Mouse (Mus musculus) lung, embryonic 16.5 days (tissue): Measurements from ENCODE around the gene Paqr4. TPM values are rescaled to one million over a fixed set of nuclear protein-coding genes. Genes with fewer than 3 reads are reported as not detected.

ENCODE experiments used
- ATAC-seq: fragments of 200-750 bp; cut with Nextera tagmentation; 2 replicates; pipeline ENCODE4 v1.8.0; 2017; ENCODE audit warnings: low read depth, mild to moderate bottlenecking, moderate library complexity
- H3K27ac ChIP-seq: fragments of 300-500 bp; sonication (generic); 2 replicates; pipeline ENCODE4 v1.5.1; 2014; ENCODE audit warnings: mild to moderate bottlenecking, control low read depth, low read length
- H3K27me3 ChIP-seq: fragments of 300-500 bp; sonication (generic); 2 replicates; pipeline ENCODE4 v1.6.1; 2014; ENCODE audit warnings: low read depth, low read length, mixed read lengths; ENCODE audit not compliant: control insufficient read depth, insufficient read depth
- H3K36me3 ChIP-seq: fragments of 300-500 bp; sonication (generic); 2 replicates; pipeline ENCODE4 v1.6.1; 2014; ENCODE audit warnings: low read length; ENCODE audit not compliant: control insufficient read depth, insufficient read depth
- H3K4me1 ChIP-seq: fragments of 300-500 bp; sonication (generic); replicated peaks from 2 replicates; pipeline ENCODE4 v1.6.1; 2014; ENCODE audit warnings: low read length, mixed read lengths; ENCODE audit not compliant: control insufficient read depth, insufficient read depth
- H3K4me2 ChIP-seq: fragments of 300-500 bp; sonication (generic); 2 replicates; pipeline ENCODE4 v1.6.1; 2014; ENCODE audit warnings: low read depth, low read length, control low read depth
- H3K4me3 ChIP-seq: fragments of 300-500 bp; sonication (generic); 2 replicates; pipeline ENCODE4 v1.5.1; 2014; ENCODE audit warnings: mild to moderate bottlenecking, low read length, control low read depth
- H3K9ac ChIP-seq: fragments of 300-500 bp; sonication (generic); 2 replicates; pipeline ENCODE4 v1.6.1; 2014; ENCODE audit warnings: low read length, control low read depth
- H3K9me3 ChIP-seq: fragments of 300-500 bp; sonication (generic); 2 replicates; pipeline ENCODE4 v1.6.1; 2016; ENCODE audit warnings: low read length; ENCODE audit not compliant: control insufficient read depth
- WGBS: fragments of 180-500 bp; shearing (Covaris S2); extraction: QIAGEN DNeasy Blood & Tissue Kit; methylation state at CpG from one replicate; pipeline ENCODE4 v1.1.7; 2014; 5-methylcytosine and 5-hydroxymethylcytosine counted together
- polyA plus RNA-seq: library from polyadenylated mRNA; unstranded; fragments of >200 nt; fragmentation: Nextera tagmentation; extraction: Ambion mirVana; gene quantifications from 2 replicates; pipeline ENCODE4 v1.2.1, GENCODE M21; 2015

The Paqr4 gene
- polyA plus RNA-seq, 1 experiment from 2014 or later = 52.7 TPM

- no peaks in the 10 kb centered on the region for H3K4me1 ChIP-seq
- H3K36me3 ChIP-seq = peaks cover 30% of the 10 kb centered on the region
- no peak overlapping the region for H3K4me2 ChIP-seq
- H3K27ac ChIP-seq = no peak overlapping the region
- no peaks in the 10 kb centered on the region for H3K9me3 ChIP-seq
- no peak overlapping the region for H3K4me3 ChIP-seq
- H3K27me3 ChIP-seq = no peaks in the 10 kb centered on the region
- WGBS = 87% methylated on average over 8 of the region's 8 CpGs
- no peak overlapping the region for H3K9ac ChIP-seq
- no peak for ATAC-seq
Measured at GRCm38 (mm10) chr17:23758801-23759200, 18.1 kb upstream of the Paqr4 start.

GRCm38 (mm10) chr17:23757581-23757980 lies 16.9 kb upstream of the Paqr4 start:
- H3K36me3 ChIP-seq = peaks cover 37% of the 10 kb centered on the region
- no peak overlapping the region for H3K9ac ChIP-seq
- 91% methylated on average over 9 of the region's 9 CpGs for WGBS
- no peaks in the 10 kb centered on the region for H3K27me3 ChIP-seq
- H3K27ac ChIP-seq = no peak overlapping the region
- H3K4me2 ChIP-seq = no peak overlapping the region
- no peak for ATAC-seq
- H3K9me3 ChIP-seq = no peaks in the 10 kb centered on the region
- no peak overlapping the region for H3K4me3 ChIP-seq
- no peaks in the 10 kb centered on the region for H3K4me1 ChIP-seq

- Histone ChIP-seq H3K4me1 (no peaks in the 10 kb centered on the region), H3K4me3 (no peak overlapping the region), H3K9ac (0 out of 2 replicates have a peak overlapping the region, but pooled peaks have one; percentile 34), H3K36me3 (peaks cover 34% of the 10 kb centered on the region), H3K9me3 (no peaks in the 10 kb centered on the region), H3K4me2 (peak overlapping the region; percentile 9; the same call in 1 of the 2 replicates), H3K27me3 (no peaks in the 10 kb centered on the region), H3K27ac (peak overlapping the region; percentile 34)
- 83% methylated on average over 13 of the region's 13 CpGs for WGBS
- peak; percentile 70; the same call in 1 of the 2 replicates for ATAC-seq
Measured at GRCm38 (mm10) chr17:23755689-23756088, 15.0 kb upstream of the Paqr4 start.

- H3K9me3 ChIP-seq = no peaks in the 10 kb centered on the region
- H3K4me2 ChIP-seq = peak overlapping the region; percentile 43
Measured at GRCm38 (mm10) chr17:23749400-23750191, 8.9 kb upstream of the Paqr4 start.

GRCm38 (mm10) chr17:23748631-23749391 lies 8.1 kb upstream of the Paqr4 start:
- H3K9ac ChIP-seq = peak overlapping the region; percentile 47
- WGBS = 26% methylated on average over 10 of the region's 10 CpGs
- peak overlapping the region; percentile 43 for H3K4me2 ChIP-seq
- peaks cover 10% of the 10 kb centered on the region for H3K36me3 ChIP-seq
- peak overlapping the region; percentile 35 for H3K4me3 ChIP-seq
- no peaks in the 10 kb centered on the region for H3K9me3 ChIP-seq
- peaks cover 44% of the 10 kb centered on the region for H3K27me3 ChIP-seq
- ATAC-seq = peak; percentile 63
- 0 out of 2 replicates have a peak overlapping the region, but pooled peaks have one; percentile 9 for H3K27ac ChIP-seq
- H3K4me1 ChIP-seq = peaks cover 14% of the 10 kb centered on the region

More at GRCm38 (mm10) chr17:23749400-23750191, 8.9 kb upstream of the Paqr4 start:
- peaks cover 14% of the 10 kb centered on the region for H3K4me1 ChIP-seq
- H3K27ac ChIP-seq = 0 out of 2 replicates have a peak overlapping the region, but pooled peaks have one; percentile 9
- H3K4me3 ChIP-seq = peak overlapping the region; percentile 35
- H3K9ac ChIP-seq = peak overlapping the region; percentile 47
- no peak for ATAC-seq
- WGBS = 82% methylated on average over 11 of the region's 11 CpGs
- H3K27me3 ChIP-seq = peaks cover 36% of the 10 kb centered on the region
- H3K36me3 ChIP-seq = peaks cover 10% of the 10 kb centered on the region

GRCm38 (mm10) chr17:23748026-23748425 lies 7.4 kb upstream of the Paqr4 start:
- peaks cover 14% of the 10 kb centered on the region for H3K4me1 ChIP-seq
- H3K4me3 ChIP-seq = no peak overlapping the region
- H3K27ac ChIP-seq = no peak overlapping the region
- no peak overlapping the region for H3K4me2 ChIP-seq
- WGBS = 10% methylated on average over 6 of the region's 6 CpGs
- peaks cover 7% of the 10 kb centered on the region for H3K36me3 ChIP-seq
- H3K27me3 ChIP-seq = peaks cover 52% of the 10 kb centered on the region
- no peak for ATAC-seq
- no peaks in the 10 kb centered on the region for H3K9me3 ChIP-seq
- no peak overlapping the region for H3K9ac ChIP-seq

GRCm38 (mm10) chr17:23747471-23747870 lies 6.8 kb upstream of the Paqr4 start:
- no peak for ATAC-seq
- Histone ChIP-seq H3K4me2 (no peak overlapping the region), H3K4me1 (peaks cover 15% of the 10 kb centered on the region), H3K4me3 (no peak overlapping the region), H3K9ac (no peak overlapping the region), H3K27me3 (peaks cover 57% of the 10 kb centered on the region), H3K27ac (no peak overlapping the region), H3K36me3 (peaks cover 2% of the 10 kb centered on the region; the same call in 1 of the 2 replicates), H3K9me3 (no peaks in the 10 kb centered on the region)
- WGBS = 71% methylated on average over 3 of the region's 3 CpGs

- H3K4me3 ChIP-seq = no peak overlapping the region
- H3K36me3 ChIP-seq = no peaks in the 10 kb centered on the region
- H3K27ac ChIP-seq = no peak overlapping the region
- H3K4me2 ChIP-seq = no peak overlapping the region
- H3K4me1 ChIP-seq = peaks cover 21% of the 10 kb centered on the region
- 75% methylated on average over 3 of the region's 3 CpGs for WGBS
- H3K27me3 ChIP-seq = peaks cover 64% of the 10 kb centered on the region
- no peak overlapping the region for H3K9ac ChIP-seq
- ATAC-seq = no peak
- no peaks in the 10 kb centered on the region for H3K9me3 ChIP-seq
Measured at GRCm38 (mm10) chr17:23746767-23747166, 6.1 kb upstream of the Paqr4 start.

- Histone ChIP-seq H3K4me1 (peaks cover 21% of the 10 kb centered on the region), H3K4me3 (no peak overlapping the region), H3K27ac (no peak overlapping the region), H3K9ac (no peak overlapping the region), H3K27me3 (peaks cover 69% of the 10 kb centered on the region), H3K36me3 (no peaks in the 10 kb centered on the region), H3K4me2 (peak overlapping the region; percentile 49; the same call in 1 of the 2 replicates), H3K9me3 (no peaks in the 10 kb centered on the region)
- WGBS = 6% methylated on average over 12 of the region's 12 CpGs
- no peak for ATAC-seq
Measured at GRCm38 (mm10) chr17:23746311-23746710, 5.6 kb upstream of the Paqr4 start.
